Mouse (Mus musculus): ENCODE data around the gene Prdx1.

DNA sequence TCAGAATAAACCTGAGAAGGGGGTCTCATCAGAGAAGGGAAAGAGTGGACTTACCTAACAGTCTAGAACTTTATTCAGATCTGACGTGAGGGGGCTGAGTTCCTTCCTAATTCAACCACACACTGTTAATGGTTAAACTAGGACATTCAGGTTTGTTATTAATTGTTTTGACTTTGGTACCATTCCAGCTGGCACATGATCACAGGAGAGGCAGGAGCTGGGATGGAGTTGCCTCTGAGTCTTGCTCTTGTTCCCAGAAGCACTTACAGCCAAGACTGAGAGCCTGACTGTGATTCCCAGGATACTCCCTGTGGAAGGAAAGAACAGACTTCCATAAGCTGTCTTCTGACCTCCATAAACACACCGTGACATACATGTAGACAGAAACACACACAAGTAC is 25.9 kb upstream of the Prdx1 start:
- TF ChIP-seq POLR2A (IDR thresholded peaks at IDR 0.05; ENCODE audit: control insufficient read depth, extremely low read depth, insufficient read depth, low read length, poor library complexity) = no peak
- no peak for TF ChIP-seq CTCF (IDR thresholded peaks at IDR 0.05; ENCODE audit: borderline replicate concordance, control insufficient read depth, extremely low read depth, insufficient read depth, low read length, poor library complexity)

Measured in thymus, adult 2 months (tissue).